ENCODE assay signal across 25 mouse cellular contexts in genomic region chr2:105963447-105963846, GRCm38 (mm10). TPM values are rescaled to one million over a fixed set of nuclear protein-coding genes. Genes with fewer than 3 reads are reported as not detected.
DNase-seq lines count a peak whose midpoint lies in the region; ATAC-seq and TF ChIP-seq lines count a peak whose summit lies in the region.
"Had no signal": no experiment of that assay in that cellular context is flagged by ENCODE, and none has a peak within 500 bp of the region (broad histone marks: within the 10 kb centered on the region; RNA-seq: fewer than 3 reads in every experiment).

No protein-coding gene starts in this region.

- H3K4me1 ChIP-seq in midbrain, embryonic 11.5 days (ENCODE audit: control insufficient read depth, insufficient read depth, low read length), result no peaks in the 10 kb centered on the region
- no peaks in the 10 kb centered on the region for H3K4me1 ChIP-seq in midbrain, postnatal 0 days (ENCODE audit: insufficient read depth, low read length)
- H3K4me1 ChIP-seq: embryonic facial prominence, embryonic 12.5 days; embryonic facial prominence, embryonic 15.5 days; forebrain, embryonic 10.5 days; forebrain, embryonic 12.5 days had no signal

- H3K4me3 ChIP-seq in midbrain, embryonic 11.5 days (ENCODE audit: low read depth, low read length), result no peak overlapping the region
- no peak overlapping the region for H3K4me3 ChIP-seq in midbrain, postnatal 0 days (ENCODE audit: low read depth, low read length)
- H3K4me3 ChIP-seq in layer of hippocampus, adult 2 months, result no peak overlapping the region
- H3K4me3 ChIP-seq: embryonic facial prominence, embryonic 12.5 days; embryonic facial prominence, embryonic 15.5 days; erythroblast, embryonic 14.5 days; forebrain, embryonic 10.5 days; forebrain, embryonic 12.5 days had no signal

- H3K36me3 ChIP-seq in midbrain, embryonic 11.5 days (ENCODE audit: control insufficient read depth, insufficient read depth, low read length), result peaks cover 4% of the 10 kb centered on the region; the same call in 1 of the 2 replicates
- H3K36me3 ChIP-seq in midbrain, postnatal 0 days (ENCODE audit: insufficient read depth, low read length), result peaks cover 5% of the 10 kb centered on the region; the same call in 1 of the 2 replicates

- H3K9me3 ChIP-seq in midbrain, embryonic 11.5 days (ENCODE audit: control insufficient read depth, low read length), result no peaks in the 10 kb centered on the region
- no peaks in the 10 kb centered on the region for H3K9me3 ChIP-seq in midbrain, postnatal 0 days (ENCODE audit: low read length)
- H3K9me3 ChIP-seq: embryonic facial prominence, embryonic 12.5 days; embryonic facial prominence, embryonic 15.5 days; forebrain, embryonic 10.5 days; forebrain, embryonic 12.5 days had no signal

- H3K27ac ChIP-seq in midbrain, embryonic 11.5 days (ENCODE audit: low read depth, low read length), result no peak overlapping the region
- no peak overlapping the region for H3K27ac ChIP-seq in midbrain, postnatal 0 days (ENCODE audit: low read depth, low read length)
- no peak overlapping the region for H3K27ac ChIP-seq in layer of hippocampus, adult 2 months
- H3K27ac ChIP-seq: embryonic facial prominence, embryonic 12.5 days; embryonic facial prominence, embryonic 15.5 days; forebrain, embryonic 10.5 days; forebrain, embryonic 12.5 days had no signal

- no peak overlapping the region for H3K4me2 ChIP-seq in midbrain, embryonic 11.5 days
- no peak overlapping the region for H3K4me2 ChIP-seq in midbrain, postnatal 0 days (ENCODE audit: low read depth, low read length, poor library complexity, severe bottlenecking)
- H3K4me2 ChIP-seq: embryonic facial prominence, embryonic 12.5 days; embryonic facial prominence, embryonic 15.5 days; forebrain, embryonic 12.5 days had no signal

- 97% methylated on average over 1 of the region's 1 CpGs for WGBS in midbrain, embryonic 11.5 days
- 81% methylated on average over 1 of the region's 1 CpGs for WGBS in midbrain, postnatal 0 days

- H3K9ac ChIP-seq in midbrain, embryonic 11.5 days (ENCODE audit: low read length), result no peak overlapping the region
- H3K9ac ChIP-seq in midbrain, postnatal 0 days (replicated peaks; ENCODE audit: low read length, poor library complexity, severe bottlenecking), result no peak overlapping the region
- H3K9ac ChIP-seq: embryonic facial prominence, embryonic 12.5 days; embryonic facial prominence, embryonic 15.5 days; forebrain, embryonic 12.5 days had no signal

- H3K27me3 ChIP-seq in midbrain, embryonic 11.5 days (ENCODE audit: control insufficient read depth, insufficient read depth, low read length), result no peaks in the 10 kb centered on the region
- H3K27me3 ChIP-seq in midbrain, postnatal 0 days (ENCODE audit: insufficient read depth, low read length), result no peaks in the 10 kb centered on the region
- H3K27me3 ChIP-seq: embryonic facial prominence, embryonic 12.5 days; embryonic facial prominence, embryonic 15.5 days; forebrain, embryonic 12.5 days; Patski had no signal

- peak; percentile 35 for DNase-seq in midbrain, embryonic 11.5 days (ENCODE audit: low spot score, missing footprints)
- no peak for DNase-seq in midbrain, postnatal 0 days (ENCODE audit: low spot score)
- peak; percentile 96 for DNase-seq in retina, embryonic 14.5 days (ENCODE audit: low spot score)
- DNase-seq in retina, postnatal 7 days (ENCODE audit: low read depth, low spot score), result peak; percentile 34
- no peak for DNase-seq in layer of hippocampus, adult 2 months (ENCODE audit: low spot score in 2 of 2)
- no peak for DNase-seq in adipocyte (ENCODE audit: low spot score)
- DNase-seq: adrenal gland, adult 2 months; adrenal gland, postnatal 10 days; adrenal gland, postnatal 25 days; cerebellum, adult 11 months; cerebellum, adult 18-20 months; cerebellum, adult 8-10 months; cerebellum, adult 9-11 months; cerebellum, postnatal 14 days; cerebellum, postnatal 36 days; embryo, embryonic 11 days had no signal

- TF ChIP-seq CTCF in midbrain, postnatal 0 days (IDR thresholded peaks at IDR 0.05), result no peak
- no peak for TF ChIP-seq CTCF in layer of hippocampus, adult 2 months (conservative IDR thresholded peaks at IDR 0.05)

- no peak for ATAC-seq in midbrain, embryonic 11.5 days (ENCODE audit: low FRiP score)
- no peak for ATAC-seq in midbrain, postnatal 0 days (ENCODE audit: low FRiP score)
- ATAC-seq: activated CD4-positive, CD25-positive, alpha-beta regulatory T cell, adult 4 months; forebrain, embryonic 14.5 days; forebrain, embryonic 16.5 days; Patski had no signal

RNA-seq across cellular contexts. Expression of gene Dnajc24, which starts 39.9 kb away (rescaled TPM):
- polyA plus RNA-seq in midbrain, embryonic 11.5 days (2014; fragmentation: Nextera tagmentation; extraction: Ambion mirVana), result 47.7 and 55.4 TPM in 2 replicates
- total RNA-seq in midbrain, postnatal 0 days (2014; rRNA removed), result 8.7 and 28.3 TPM in 2 replicates
- polyA plus RNA-seq in midbrain, postnatal 0 days (2015; fragmentation: Nextera tagmentation; extraction: Ambion mirVana), result 19.7 and 23.0 TPM in 2 replicates
- total RNA-seq in layer of hippocampus, adult 2 months (2021), result 10 to 100 TPM; 26.4 to 27.9 TPM

RNA-seq across cellular contexts. Expression of gene Immp1l, which starts 59.0 kb away (rescaled TPM):
- 132 and 136 TPM in 2 replicates for polyA plus RNA-seq in midbrain, embryonic 11.5 days (2014; fragmentation: Nextera tagmentation; extraction: Ambion mirVana)
- total RNA-seq in midbrain, postnatal 0 days (2014; rRNA removed), result 29.2 and 34.1 TPM in 2 replicates
- 82.1 and 84.5 TPM in 2 replicates for polyA plus RNA-seq in midbrain, postnatal 0 days (2015; fragmentation: Nextera tagmentation; extraction: Ambion mirVana)
- total RNA-seq in layer of hippocampus, adult 2 months (2021), result 10 to 100 TPM; 26.4 to 28.9 TPM

RNA-seq across cellular contexts. Expression of gene Elp4, which starts 59.1 kb away (rescaled TPM):
- 59.6 and 61.9 TPM in 2 replicates for polyA plus RNA-seq in midbrain, embryonic 11.5 days (2014; fragmentation: Nextera tagmentation; extraction: Ambion mirVana)
- 22.3 and 25.3 TPM in 2 replicates for total RNA-seq in midbrain, postnatal 0 days (2014; rRNA removed)
- polyA plus RNA-seq in midbrain, postnatal 0 days (2015; fragmentation: Nextera tagmentation; extraction: Ambion mirVana), result 24.7 and 29.2 TPM in 2 replicates
- total RNA-seq in layer of hippocampus, adult 2 months (2021), result 10 to 100 TPM; 16.5 to 18.9 TPM

Comparison
In these comparisons a context has a peak if more than half of its experiments do, and no peak if none do; other contexts are left out.
1. DNase-seq: peak in midbrain, embryonic 11.5 days (single experiment), retina, embryonic 14.5 days (single experiment) and retina, postnatal 7 days (single experiment); none in midbrain, postnatal 0 days (single experiment), layer of hippocampus, adult 2 months (0 of 2) and adipocyte (single experiment).